21 mouse cellular contexts compared by ENCODE assay signal in genomic region chr7:72601933-72602332, GRCm38 (mm10).
DNase-seq lines count a peak whose midpoint lies in the region; ATAC-seq and TF ChIP-seq lines count a peak whose summit lies in the region.
"Had no signal": no experiment of that assay in that cellular context is flagged by ENCODE, and none has a peak within 500 bp of the region (broad histone marks: within the 10 kb centered on the region; RNA-seq: fewer than 3 reads in every experiment).

No protein-coding gene starts in this region.

- 0 out of 2 replicates have a peak, but pooled peaks cover 4% of the 10 kb centered on the region for H3K9me3 ChIP-seq in embryonic facial prominence, embryonic 14.5 days (ENCODE audit: control insufficient read depth, low read length)
- H3K9me3 ChIP-seq in hindbrain, embryonic 13.5 days = 0 out of 2 replicates have a peak, but pooled peaks cover 4% of the 10 kb centered on the region
- H3K9me3 ChIP-seq in midbrain, embryonic 15.5 days = no peaks in the 10 kb centered on the region
- no peaks in the 10 kb centered on the region for H3K9me3 ChIP-seq in kidney, embryonic 16.5 days (ENCODE audit: low read length)
- H3K9me3 ChIP-seq: embryonic facial prominence, embryonic 13.5 days; heart, embryonic 10.5 days; intestine, embryonic 15.5 days; kidney, embryonic 15.5 days had no signal

- TF ChIP-seq POLR2A in brain, embryonic 14.5 days (IDR thresholded peaks at IDR 0.05; ENCODE audit: borderline replicate concordance, extremely low read depth, insufficient read depth, insufficient read length, poor library complexity, severe bottlenecking) = no peak

- no peak overlapping the region for H3K27ac ChIP-seq in embryonic facial prominence, embryonic 14.5 days (replicated peaks; ENCODE audit: low read depth, low read length)
- H3K27ac ChIP-seq in hindbrain, embryonic 13.5 days = peak overlapping the region; percentile 66
- H3K27ac ChIP-seq in midbrain, embryonic 15.5 days = no peak overlapping the region
- no peak overlapping the region for H3K27ac ChIP-seq in kidney, embryonic 16.5 days (ENCODE audit: low read length)
- H3K27ac ChIP-seq: embryonic facial prominence, embryonic 13.5 days; heart, embryonic 10.5 days; intestine, embryonic 15.5 days; kidney, embryonic 15.5 days; macrophage had no signal

- 68% methylated on average over 8 of the region's 8 CpGs for WGBS in embryonic facial prominence, embryonic 14.5 days
- 41% methylated on average over 8 of the region's 8 CpGs for WGBS in hindbrain, embryonic 13.5 days
- 40% methylated on average over 8 of the region's 8 CpGs for WGBS in midbrain, embryonic 15.5 days
- WGBS in kidney, embryonic 16.5 days = 87% methylated on average over 8 of the region's 8 CpGs

- no peaks in the 10 kb centered on the region for H3K27me3 ChIP-seq in embryonic facial prominence, embryonic 14.5 days (replicated peaks; ENCODE audit: control insufficient read depth, insufficient read depth, low read length)
- no peaks in the 10 kb centered on the region for H3K27me3 ChIP-seq in hindbrain, embryonic 13.5 days
- no peaks in the 10 kb centered on the region for H3K27me3 ChIP-seq in midbrain, embryonic 15.5 days (replicated peaks)
- H3K27me3 ChIP-seq in kidney, embryonic 16.5 days (ENCODE audit: insufficient read depth, low read length) = no peaks in the 10 kb centered on the region
- H3K27me3 ChIP-seq: CH12.LX; embryonic facial prominence, embryonic 13.5 days; intestine, embryonic 15.5 days; kidney, embryonic 15.5 days had no signal

- no peak overlapping the region for H3K4me2 ChIP-seq in embryonic facial prominence, embryonic 14.5 days (ENCODE audit: low read depth, low read length)
- no peak overlapping the region for H3K4me2 ChIP-seq in hindbrain, embryonic 13.5 days
- no peak overlapping the region for H3K4me2 ChIP-seq in midbrain, embryonic 15.5 days
- no peak overlapping the region for H3K4me2 ChIP-seq in kidney, embryonic 16.5 days (replicated peaks; ENCODE audit: low read depth, low read length)
- H3K4me2 ChIP-seq: embryonic facial prominence, embryonic 13.5 days; intestine, embryonic 15.5 days; kidney, embryonic 15.5 days; liver, embryonic 11.5 days; lung, embryonic 14.5 days had no signal

- no peak overlapping the region for H3K9ac ChIP-seq in embryonic facial prominence, embryonic 14.5 days (ENCODE audit: low read depth, low read length)
- no peak overlapping the region for H3K9ac ChIP-seq in hindbrain, embryonic 13.5 days
- H3K9ac ChIP-seq in midbrain, embryonic 15.5 days = no peak overlapping the region
- H3K9ac ChIP-seq in kidney, embryonic 16.5 days (replicated peaks; ENCODE audit: low read length) = no peak overlapping the region
- H3K9ac ChIP-seq: embryonic facial prominence, embryonic 13.5 days; intestine, embryonic 15.5 days; kidney, embryonic 15.5 days; lung, embryonic 14.5 days had no signal

- H3K4me1 ChIP-seq in embryonic facial prominence, embryonic 14.5 days (ENCODE audit: control insufficient read depth, insufficient read depth, low read length) = no peaks in the 10 kb centered on the region
- peaks cover 6% of the 10 kb centered on the region for H3K4me1 ChIP-seq in hindbrain, embryonic 13.5 days (replicated peaks)
- peaks cover 5% of the 10 kb centered on the region; the same call in 1 of the 2 replicates for H3K4me1 ChIP-seq in midbrain, embryonic 15.5 days
- H3K4me1 ChIP-seq in kidney, embryonic 16.5 days (ENCODE audit: insufficient read depth, low read length) = no peaks in the 10 kb centered on the region
- H3K4me1 ChIP-seq: embryonic facial prominence, embryonic 13.5 days; heart, embryonic 10.5 days; intestine, embryonic 15.5 days; kidney, embryonic 15.5 days had no signal

- ATAC-seq in embryonic facial prominence, embryonic 14.5 days (ENCODE audit: low read depth) = peak; percentile 67
- ATAC-seq in hindbrain, embryonic 13.5 days (ENCODE audit: low FRiP score) = peak; percentile 91
- peak; percentile 78 for ATAC-seq in midbrain, embryonic 15.5 days (replicated peaks)
- no peak for ATAC-seq in kidney, embryonic 16.5 days (ENCODE audit: low FRiP score, low TSS enrichment)
- ATAC-seq: intestine, embryonic 15.5 days had no signal

- TF ChIP-seq CTCF in brain, embryonic 14.5 days (IDR thresholded peaks at IDR 0.05; ENCODE audit: borderline replicate concordance, extremely low read depth, insufficient read depth, insufficient read length) = no peak

- H3K4me3 ChIP-seq in embryonic facial prominence, embryonic 14.5 days (ENCODE audit: low read depth, low read length) = no peak overlapping the region
- no peak overlapping the region for H3K4me3 ChIP-seq in hindbrain, embryonic 13.5 days
- H3K4me3 ChIP-seq in midbrain, embryonic 15.5 days = no peak overlapping the region
- H3K4me3 ChIP-seq in kidney, embryonic 16.5 days (ENCODE audit: low read length) = no peak overlapping the region
- H3K4me3 ChIP-seq: embryonic facial prominence, embryonic 13.5 days; heart, embryonic 10.5 days; intestine, embryonic 15.5 days; kidney, embryonic 15.5 days had no signal

- H3K36me3 ChIP-seq in embryonic facial prominence, embryonic 14.5 days (ENCODE audit: control insufficient read depth, insufficient read depth, low read length) = no peaks in the 10 kb centered on the region
- no peaks in the 10 kb centered on the region for H3K36me3 ChIP-seq in hindbrain, embryonic 13.5 days
- no peaks in the 10 kb centered on the region for H3K36me3 ChIP-seq in midbrain, embryonic 15.5 days (replicated peaks)
- no peaks in the 10 kb centered on the region for H3K36me3 ChIP-seq in kidney, embryonic 16.5 days (ENCODE audit: insufficient read depth, low read length)
- H3K36me3 ChIP-seq: embryonic facial prominence, embryonic 13.5 days; heart, embryonic 10.5 days; intestine, embryonic 15.5 days; kidney, embryonic 15.5 days had no signal

- DNase-seq in brain, embryonic 14.5 days (ENCODE audit: low read depth) = peak; percentile 93
- DNase-seq in embryonic facial prominence, embryonic 14.5 days (ENCODE audit: low spot score) = peak; percentile 60
- DNase-seq in frontal cortex, postnatal 25 days (ENCODE audit: low spot score in 2 of 2) = no peak
- DNase-seq in gastrocnemius, postnatal 4 days (ENCODE audit: low spot score in 2 of 2) = no peak
- DNase-seq: adrenal gland, postnatal 36 days; cerebellum, postnatal 25 days; gastrocnemius, postnatal 14 days; heart, postnatal 14 days; lung, embryonic 14.5 days; spleen, adult 18-20 months; thymus, postnatal 14 days had no signal

Comparison
In these comparisons a context has a peak if more than half of its experiments do, and no peak if none do; other contexts are left out.
1. DNase-seq: peak in brain, embryonic 14.5 days (single experiment) and embryonic facial prominence, embryonic 14.5 days (single experiment); none in frontal cortex, postnatal 25 days (0 of 2) and gastrocnemius, postnatal 4 days (0 of 2).